Mouse (Mus musculus): Measurements from ENCODE around the gene Mia3. TPM values are rescaled to one million over a fixed set of nuclear protein-coding genes. Genes with fewer than 3 reads are reported as not detected.
A peak's percentile ranks its signal among the peaks of the same experiment; 100 is the strongest.
"Not testable (repeated sequence)": the region's sequence is repeated elsewhere in the genome, so short reads cannot be mapped to it uniquely, and the experiment has no call there.

The Mia3 gene
- polyA plus RNA-seq, 1 experiment = 98.2 TPM

DNA sequence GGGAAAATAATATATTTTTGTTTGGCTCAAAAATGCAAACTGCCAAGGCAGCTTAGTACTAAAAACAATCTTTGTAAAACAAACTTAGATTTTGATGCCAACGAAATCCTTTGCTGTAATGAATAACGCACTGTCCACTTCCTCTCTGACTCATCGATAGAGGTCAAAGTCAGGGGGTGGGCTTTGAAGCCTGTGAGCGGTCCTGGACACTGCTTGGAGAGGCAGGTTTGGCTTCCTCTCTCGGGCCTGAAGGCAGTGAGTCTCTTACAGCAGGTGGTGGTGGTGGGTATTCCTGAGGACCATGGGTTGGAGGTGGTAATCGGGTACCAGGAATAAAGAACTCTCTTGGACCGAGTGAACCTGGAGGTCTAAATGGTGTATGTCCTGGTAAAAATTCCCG, 42.2 kb downstream of the Mia3 start:
- DNase-seq (ENCODE audit: low read depth) = no peak
- TF ChIP-seq CTCF (IDR thresholded peaks at IDR 0.05; ENCODE audit: borderline replicate concordance, extremely low read depth, insufficient read depth, insufficient read length) (no peak), POLR2A (IDR thresholded peaks at IDR 0.05; ENCODE audit: borderline replicate concordance, extremely low read depth, insufficient read depth, insufficient read length, poor library complexity, severe bottlenecking) (no peak)

DNA sequence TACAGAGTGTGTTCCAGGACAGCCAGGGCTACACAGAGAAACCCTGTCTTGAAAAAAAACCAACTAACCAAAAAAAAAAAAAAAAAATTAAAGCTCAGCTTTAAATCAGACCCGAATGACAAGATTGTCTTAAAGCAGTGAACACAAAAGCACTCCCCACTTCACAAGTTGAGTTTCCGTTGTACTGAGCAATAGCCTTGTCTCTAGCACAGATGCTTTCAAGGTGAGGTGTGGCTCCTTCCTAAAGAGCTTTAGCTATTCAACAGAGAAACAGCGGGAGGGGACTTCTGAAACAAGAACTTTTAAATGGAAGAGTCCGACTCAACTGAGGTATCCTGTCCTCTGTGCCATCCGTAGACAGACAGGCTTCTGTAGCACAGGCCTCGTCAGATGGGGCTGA, 44.9 kb downstream of the Mia3 start:
- DNase-seq (ENCODE audit: low read depth) = no peak
- TF ChIP-seq CTCF (IDR thresholded peaks at IDR 0.05; ENCODE audit: borderline replicate concordance, extremely low read depth, insufficient read depth, insufficient read length) (no peak), POLR2A (IDR thresholded peaks at IDR 0.05; ENCODE audit: borderline replicate concordance, extremely low read depth, insufficient read depth, insufficient read length, poor library complexity, severe bottlenecking) (no peak)

DNA sequence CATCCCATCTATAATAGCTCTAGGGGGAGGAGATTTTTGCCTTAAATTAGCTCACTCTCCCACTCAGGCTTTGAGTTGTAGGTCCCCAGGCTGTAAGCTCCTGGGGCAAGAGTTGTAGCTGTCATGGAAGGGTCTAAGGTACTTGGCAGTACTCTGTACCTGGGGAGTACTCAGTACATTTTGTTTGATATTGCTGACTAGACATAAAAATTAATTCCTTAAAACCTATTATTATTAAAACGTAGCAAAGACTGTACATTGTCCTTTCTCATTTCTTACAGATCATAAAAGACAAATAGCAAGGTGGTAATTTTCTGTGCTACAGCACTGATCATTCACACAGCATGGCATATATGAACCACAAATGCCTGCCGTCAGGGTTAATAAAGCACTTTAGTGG, 45.4 kb downstream of the Mia3 start:
- TF ChIP-seq CTCF (IDR thresholded peaks at IDR 0.05; ENCODE audit: borderline replicate concordance, extremely low read depth, insufficient read depth, insufficient read length) (no peak), POLR2A (IDR thresholded peaks at IDR 0.05; ENCODE audit: borderline replicate concordance, extremely low read depth, insufficient read depth, insufficient read length, poor library complexity, severe bottlenecking) (no peak)
- no peak for DNase-seq (ENCODE audit: low read depth)

DNA sequence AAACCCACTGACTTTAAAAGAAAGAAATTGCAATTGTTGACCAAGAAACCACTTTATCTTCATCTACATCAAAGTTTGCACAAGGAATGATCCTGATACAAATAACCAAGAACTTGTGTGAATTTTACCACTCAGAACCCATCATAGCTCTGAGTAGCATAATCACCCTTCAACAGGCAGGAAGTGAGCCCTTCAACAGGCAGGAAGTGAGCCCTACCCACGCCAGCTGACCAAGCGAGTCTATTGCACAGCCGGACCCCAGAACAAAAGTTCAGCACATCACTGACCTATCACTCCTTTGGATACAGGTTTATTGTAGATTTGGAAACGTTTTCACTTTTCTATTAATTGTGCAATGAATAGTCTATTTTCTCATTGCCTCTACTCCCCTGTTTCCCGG, 46.9 kb downstream of the Mia3 start:
- DNase-seq (ENCODE audit: low read depth) = not testable (repeated sequence)

DNA sequence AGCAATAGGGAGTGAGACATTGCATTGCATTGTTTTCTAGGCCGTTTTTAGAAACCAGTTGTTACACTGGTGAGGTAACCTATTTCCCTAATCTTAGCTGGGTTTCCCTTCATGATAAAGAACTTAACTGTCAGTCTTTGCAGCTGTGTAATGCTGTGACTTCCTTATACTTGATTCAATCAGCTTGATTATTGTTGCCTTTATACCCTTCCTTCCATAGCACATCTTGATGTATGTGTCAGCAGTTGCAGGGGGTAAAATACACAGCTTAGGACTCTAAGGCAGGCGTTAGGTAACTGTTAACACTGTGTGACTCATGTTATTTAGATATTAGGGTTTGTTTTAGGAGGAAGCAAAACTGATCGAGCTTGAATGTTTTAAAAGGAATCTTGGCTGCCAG, 48.6 kb downstream of the Mia3 start:
- TF ChIP-seq POLR2A (IDR thresholded peaks at IDR 0.05; ENCODE audit: borderline replicate concordance, extremely low read depth, insufficient read depth, insufficient read length, poor library complexity, severe bottlenecking) (no peak), CTCF (IDR thresholded peaks at IDR 0.05; ENCODE audit: borderline replicate concordance, extremely low read depth, insufficient read depth, insufficient read length) (no peak)
- DNase-seq (ENCODE audit: low read depth) = no peak

DNA sequence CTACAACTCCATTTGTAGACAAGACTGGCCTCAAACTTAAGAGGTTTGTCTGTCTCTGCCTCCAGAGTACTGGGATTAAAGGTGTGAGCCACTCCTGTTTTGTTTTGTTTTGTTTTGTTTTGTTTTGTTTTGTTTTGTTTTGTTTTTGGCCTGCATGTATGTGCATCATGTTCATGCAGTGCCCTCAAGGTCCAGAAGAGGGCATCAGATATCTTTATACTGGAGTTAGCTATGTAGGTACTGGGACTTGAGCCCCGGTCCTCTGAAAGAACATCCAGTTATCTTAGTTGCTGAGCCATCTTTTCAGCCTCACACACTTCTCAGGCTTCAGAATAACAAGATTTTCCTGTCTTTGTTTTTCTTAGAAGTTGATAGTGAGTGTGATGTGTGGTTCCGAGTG, 53.6 kb downstream of the Mia3 start:
- TF ChIP-seq CTCF (IDR thresholded peaks at IDR 0.05; ENCODE audit: borderline replicate concordance, extremely low read depth, insufficient read depth, insufficient read length) = no peak
- no peak for TF ChIP-seq POLR2A (IDR thresholded peaks at IDR 0.05; ENCODE audit: borderline replicate concordance, extremely low read depth, insufficient read depth, insufficient read length, poor library complexity, severe bottlenecking)
- peak; percentile 2 for DNase-seq (ENCODE audit: low read depth)

DNA sequence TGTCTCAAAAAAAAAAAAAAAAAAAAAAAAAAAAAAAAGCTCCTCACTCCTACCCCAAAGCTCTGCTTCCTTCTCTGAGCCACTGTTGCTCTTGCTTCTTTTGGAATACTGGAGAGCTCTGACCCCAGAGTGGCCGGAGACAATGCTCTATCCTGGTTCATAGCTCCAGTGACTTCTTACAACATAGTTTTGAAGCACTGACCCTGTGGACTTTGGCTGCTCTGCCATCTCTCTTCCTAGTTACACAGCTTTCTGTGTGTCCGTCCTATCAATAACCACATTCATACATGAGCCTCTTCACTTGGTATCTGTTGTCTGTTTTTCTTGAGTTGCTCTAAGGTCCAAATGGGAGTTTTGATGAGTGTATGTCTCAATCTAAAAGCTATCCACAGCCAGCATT, 57.3 kb downstream of the Mia3 start:
- TF ChIP-seq CTCF (IDR thresholded peaks at IDR 0.05; ENCODE audit: borderline replicate concordance, extremely low read depth, insufficient read depth, insufficient read length) (no peak), POLR2A (IDR thresholded peaks at IDR 0.05; ENCODE audit: borderline replicate concordance, extremely low read depth, insufficient read depth, insufficient read length, poor library complexity, severe bottlenecking) (no peak)
- DNase-seq (ENCODE audit: low read depth) = no peak

DNA sequence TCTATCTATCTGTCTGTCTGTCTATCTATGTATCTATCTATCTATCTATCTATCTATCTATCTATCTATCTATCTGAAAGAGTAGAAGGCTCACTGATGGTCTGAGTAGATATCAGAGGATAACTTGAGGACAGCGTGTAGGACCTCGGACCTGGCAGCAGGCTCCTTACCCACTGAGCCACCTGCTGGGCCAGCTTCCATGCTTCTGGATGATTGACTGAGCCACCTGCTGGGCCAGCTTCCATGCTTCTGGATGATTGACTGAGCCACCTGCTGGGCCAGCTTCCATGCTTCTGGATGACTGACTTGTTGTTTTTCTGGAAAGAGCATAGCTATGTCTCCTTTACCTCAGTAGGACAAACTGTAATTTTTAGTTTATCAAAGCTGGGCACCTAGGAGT, 59.8 kb downstream of the Mia3 start:
- not testable (repeated sequence) for DNase-seq (ENCODE audit: low read depth)

DNA sequence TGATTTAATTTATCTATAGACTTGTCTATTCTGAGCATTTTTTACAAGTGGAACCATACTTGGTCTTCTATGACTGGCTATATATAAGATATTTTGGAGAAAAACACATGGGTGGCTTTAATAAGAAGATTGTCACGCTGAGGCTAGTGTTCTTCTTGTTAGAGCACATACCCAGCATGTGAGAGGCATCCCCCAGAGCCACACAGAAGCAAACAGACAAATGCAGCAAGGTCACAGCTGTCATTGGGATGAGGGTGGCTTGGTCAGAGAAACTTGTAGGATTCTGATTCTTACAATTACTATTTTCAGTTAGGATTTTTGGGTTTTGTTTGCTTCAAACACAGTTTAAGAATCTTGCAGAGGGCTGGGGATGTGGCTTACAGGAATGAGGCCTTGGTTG, 60.9 kb downstream of the Mia3 start:
- DNase-seq (ENCODE audit: low read depth) = no peak
- no peak for TF ChIP-seq POLR2A (IDR thresholded peaks at IDR 0.05; ENCODE audit: borderline replicate concordance, extremely low read depth, insufficient read depth, insufficient read length, poor library complexity, severe bottlenecking)
- no peak for TF ChIP-seq CTCF (IDR thresholded peaks at IDR 0.05; ENCODE audit: borderline replicate concordance, extremely low read depth, insufficient read depth, insufficient read length)

DNA sequence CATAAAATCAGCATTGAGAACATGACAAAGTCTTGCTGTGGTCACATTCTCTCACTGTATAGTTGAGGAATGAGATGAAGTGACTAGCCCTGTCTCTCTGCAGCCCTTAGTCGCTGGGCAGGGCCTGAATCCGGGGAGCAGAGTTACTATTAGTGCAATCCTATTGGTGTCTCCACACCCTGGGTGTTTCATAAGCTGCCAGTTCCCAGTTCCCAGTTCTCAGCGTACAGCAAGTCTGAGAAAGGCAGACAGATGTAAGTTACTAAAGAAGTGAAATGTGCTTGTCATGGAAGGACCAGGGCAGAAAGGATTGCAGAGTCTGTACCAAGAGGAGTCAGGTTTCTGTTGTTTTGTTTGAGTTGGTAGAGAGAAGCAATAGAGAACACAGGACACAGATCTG, 61.8 kb downstream of the Mia3 start:
- no peak for TF ChIP-seq POLR2A (IDR thresholded peaks at IDR 0.05; ENCODE audit: borderline replicate concordance, extremely low read depth, insufficient read depth, insufficient read length, poor library complexity, severe bottlenecking)
- no peak for TF ChIP-seq CTCF (IDR thresholded peaks at IDR 0.05; ENCODE audit: borderline replicate concordance, extremely low read depth, insufficient read depth, insufficient read length)
- no peak for DNase-seq (ENCODE audit: low read depth)

DNA sequence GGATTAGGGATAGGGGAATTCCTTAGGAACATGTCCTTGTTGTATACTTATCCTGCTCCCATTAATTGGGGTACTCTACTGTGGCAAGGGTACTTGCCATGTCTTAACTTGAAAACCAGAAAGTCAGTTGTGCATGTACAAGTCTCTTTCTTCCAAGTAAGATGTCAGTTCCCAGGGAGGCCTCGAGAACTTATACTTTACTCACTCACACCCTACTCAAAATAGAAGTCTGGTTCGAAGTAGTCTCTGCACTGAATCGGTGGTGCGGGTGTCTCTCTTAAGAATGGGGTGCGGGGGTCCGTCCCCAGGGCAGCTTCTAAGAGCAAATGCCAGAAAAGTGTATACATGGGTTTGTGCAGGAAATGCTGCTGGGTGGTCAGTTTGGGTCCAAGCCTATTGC, 70.2 kb downstream of the Mia3 start:
- DNase-seq (ENCODE audit: low read depth) = peak; percentile 92
- no peak for TF ChIP-seq CTCF (IDR thresholded peaks at IDR 0.05; ENCODE audit: borderline replicate concordance, extremely low read depth, insufficient read depth, insufficient read length)
- no peak for TF ChIP-seq POLR2A (IDR thresholded peaks at IDR 0.05; ENCODE audit: borderline replicate concordance, extremely low read depth, insufficient read depth, insufficient read length, poor library complexity, severe bottlenecking)

DNA sequence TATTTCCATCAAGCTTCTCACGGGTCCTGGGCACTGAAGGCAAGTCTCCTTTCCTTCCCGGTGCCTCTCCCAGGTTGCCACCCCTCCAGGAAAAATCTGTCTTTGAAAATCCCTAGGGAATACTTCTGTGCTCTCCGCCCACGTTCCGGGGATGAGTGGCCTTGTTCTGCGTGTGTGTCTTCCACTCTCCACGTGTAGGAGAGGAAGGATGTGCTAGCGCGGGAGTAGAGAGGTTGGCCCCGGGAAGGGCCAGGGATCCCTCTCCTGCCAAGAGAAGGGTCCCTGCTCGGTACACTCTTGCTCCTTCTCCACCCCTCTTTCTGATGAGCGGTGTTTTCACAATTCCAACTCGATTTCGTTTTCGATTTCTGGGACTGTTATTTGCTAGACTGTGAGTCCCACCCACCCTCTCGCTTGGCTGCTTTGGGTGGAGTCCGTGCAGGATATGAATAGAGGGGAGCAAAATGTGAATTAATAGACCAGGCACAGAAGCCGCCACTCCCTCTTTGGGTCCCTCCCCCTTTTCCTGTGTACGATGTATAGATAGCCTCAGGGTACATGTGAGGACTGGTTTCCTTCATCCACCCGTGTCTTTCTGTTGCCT, 71.4 kb downstream of the Mia3 start:
- TF ChIP-seq CTCF (IDR thresholded peaks at IDR 0.05; ENCODE audit: borderline replicate concordance, extremely low read depth, insufficient read depth, insufficient read length) (no peak), POLR2A (IDR thresholded peaks at IDR 0.05; ENCODE audit: borderline replicate concordance, extremely low read depth, insufficient read depth, insufficient read length, poor library complexity, severe bottlenecking) (no peak)
- peak; percentile 52 for DNase-seq (ENCODE audit: low read depth)

DNA sequence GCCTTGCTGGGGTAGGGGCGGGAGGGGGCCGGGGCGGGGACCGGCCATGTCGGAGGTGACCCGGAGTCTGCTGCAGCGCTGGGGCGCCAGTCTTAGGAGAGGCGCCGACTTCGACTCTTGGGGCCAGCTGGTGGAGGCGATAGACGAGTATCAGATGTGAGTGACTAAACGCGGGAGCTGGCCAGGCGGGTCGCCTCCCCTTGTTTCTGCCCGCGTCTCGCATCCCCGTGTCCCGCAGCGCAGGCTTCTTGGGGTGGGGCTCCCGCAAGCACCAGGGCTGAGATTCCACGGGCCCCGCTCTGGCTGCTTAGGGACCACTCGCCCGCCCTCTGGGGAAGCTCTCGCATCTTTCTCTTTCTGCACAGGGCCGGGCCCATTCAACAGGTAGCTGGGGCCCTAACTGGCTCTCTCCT, 71.9 kb downstream of the Mia3 start:
- DNase-seq (ENCODE audit: low read depth) = peak; percentile 60
- TF ChIP-seq CTCF (IDR thresholded peaks at IDR 0.05; ENCODE audit: borderline replicate concordance, extremely low read depth, insufficient read depth, insufficient read length) = no peak
- no peak for TF ChIP-seq POLR2A (IDR thresholded peaks at IDR 0.05; ENCODE audit: borderline replicate concordance, extremely low read depth, insufficient read depth, insufficient read length, poor library complexity, severe bottlenecking)
